8 mouse cellular contexts compared by ENCODE assay signal in the genomic region with DNA sequence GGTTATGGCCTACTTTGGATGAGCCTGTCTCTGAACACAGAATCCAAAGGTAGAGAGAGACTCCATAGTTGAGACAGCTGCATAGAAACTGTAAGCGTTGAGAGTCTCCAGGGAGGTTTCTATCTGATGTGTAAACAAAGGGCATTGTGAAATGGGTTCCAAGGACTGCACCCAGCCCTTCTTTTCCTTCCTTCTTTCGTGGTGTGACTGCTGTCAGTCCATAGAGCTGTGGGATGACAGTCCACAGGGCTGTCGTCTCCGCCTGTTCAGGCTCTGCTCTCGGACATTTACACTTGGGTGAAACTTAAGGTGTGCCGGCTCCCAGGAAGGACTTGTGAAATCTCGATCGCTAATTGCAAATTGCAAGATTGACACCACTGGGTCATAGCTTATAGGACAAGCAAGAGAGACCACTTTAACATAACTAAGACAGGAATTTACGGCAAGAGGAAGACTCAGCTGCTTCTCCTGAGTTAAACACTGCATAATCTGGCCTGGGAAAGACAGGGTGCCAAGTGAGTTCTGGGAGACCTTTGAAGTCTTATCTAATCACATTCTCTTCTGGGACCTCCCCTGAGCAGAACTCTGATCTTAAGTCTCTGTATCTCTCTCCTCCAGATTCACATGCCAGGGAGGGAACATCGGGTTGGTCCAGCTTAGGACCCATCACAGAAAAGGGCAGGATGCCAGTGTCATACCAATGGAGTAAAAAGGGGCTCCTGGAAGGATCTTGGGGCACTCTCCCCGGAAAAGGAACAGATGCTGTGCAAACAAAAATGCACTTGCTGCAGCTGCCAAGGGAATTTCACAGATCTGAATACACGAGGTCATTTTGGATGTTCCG. TPM values are rescaled to one million over a fixed set of nuclear protein-coding genes. Genes with fewer than 3 reads are reported as not detected.
A peak's percentile ranks its signal among the peaks of the same experiment; 100 is the strongest.
DNase-seq lines count a peak whose midpoint lies in the region; ATAC-seq and TF ChIP-seq lines count a peak whose summit lies in the region.

No protein-coding gene starts in this region.

- peak overlapping the region; percentile 57 for H3K27ac ChIP-seq in gastrocnemius, adult 2 months
- no peak overlapping the region for H3K27ac ChIP-seq in hindbrain, embryonic 11.5 days (ENCODE audit: low read depth, low read length)

- H3K9ac ChIP-seq in hindbrain, embryonic 11.5 days (ENCODE audit: low read depth, low read length), result no peak overlapping the region

- no peaks in the 10 kb centered on the region for H3K36me3 ChIP-seq in hindbrain, embryonic 11.5 days (ENCODE audit: control insufficient read depth, insufficient read depth, low read length)

- no peaks in the 10 kb centered on the region for H3K4me1 ChIP-seq in hindbrain, embryonic 11.5 days (replicated peaks; ENCODE audit: control insufficient read depth, insufficient read depth, low read length)

- no peaks in the 10 kb centered on the region for H3K27me3 ChIP-seq in hindbrain, embryonic 11.5 days (ENCODE audit: control insufficient read depth, insufficient read depth, low read length)

- peak overlapping the region; percentile 11; the same call in 1 of the 2 replicates for H3K4me3 ChIP-seq in gastrocnemius, adult 2 months
- H3K4me3 ChIP-seq in hindbrain, embryonic 11.5 days (ENCODE audit: low read depth, low read length), result no peak overlapping the region

- no peak for ATAC-seq in hindbrain, embryonic 11.5 days (ENCODE audit: low FRiP score)

- no peak for DNase-seq in gastrocnemius, adult 2 months
- DNase-seq in gastrocnemius, postnatal 14 days, result no peak
- peak; percentile 44 for DNase-seq in 416B (ENCODE audit: low read depth)
- DNase-seq in heart, postnatal 10 days, result peak; percentile 28 to 41
- peak; percentile 51 for DNase-seq in lung, postnatal 25 days (ENCODE audit: low spot score)
- DNase-seq in hindbrain, embryonic 11.5 days (ENCODE audit: low spot score), result no peak
- DNase-seq in layer of hippocampus, postnatal 36 days, result no peak
- no peak for DNase-seq in cerebellum, postnatal 4 days (ENCODE audit: low spot score in 2 of 2)

- 52% methylated on average over 13 of the region's 13 CpGs for WGBS in hindbrain, embryonic 11.5 days

- H3K4me2 ChIP-seq in hindbrain, embryonic 11.5 days (replicated peaks; ENCODE audit: low read depth, low read length), result no peak overlapping the region

- no peaks in the 10 kb centered on the region for H3K9me3 ChIP-seq in hindbrain, embryonic 11.5 days (ENCODE audit: control insufficient read depth, low read length)

- intact Hi-C loops in gastrocnemius, adult 2 months (cut with DNase I), result no loop called here
- intact Hi-C loops in gastrocnemius, postnatal 14 days (cut with DNase I; ENCODE audit: low total_unique reads), result loop anchor here (10.0 kb wide), 1 partner anchor 114 kb away; no protein-coding TSS in a partner anchor
- intact Hi-C loops in heart, postnatal 10 days (cut with DNase I), result no loop called here

- no peak for TF ChIP-seq CTCF in gastrocnemius, adult 2 months (IDR thresholded peaks at IDR 0.05)

RNA-seq across cellular contexts. Expression of a gene that starts 11.5 kb away (rescaled TPM):
- total RNA-seq in gastrocnemius, adult 2 months (2021), result 10 to 100 TPM; 17.0 to 29.5 TPM
- total RNA-seq in gastrocnemius, postnatal 14 days (2021), result 10 to 100 TPM; 31.6 to 45.4 TPM
- 10 to 100 TPM; 79.2 to 83.7 TPM for total RNA-seq in heart, postnatal 10 days (2021)
- 46.6 and 51.6 TPM in 2 replicates for polyA plus RNA-seq in hindbrain, embryonic 11.5 days (2014; fragmentation: Nextera tagmentation; extraction: Ambion mirVana)
- total RNA-seq in layer of hippocampus, postnatal 36 days (2021), result 100 to 1,000 TPM; 124 TPM

Comparison
In these comparisons a context has a peak if more than half of its experiments do, and no peak if none do; other contexts are left out.
1. DNase-seq: peak in 416B (single experiment), heart, postnatal 10 days (2 of 2) and lung, postnatal 25 days (single experiment); none in gastrocnemius, adult 2 months (single experiment), gastrocnemius, postnatal 14 days (single experiment), hindbrain, embryonic 11.5 days (single experiment), layer of hippocampus, postnatal 36 days (0 of 2) and cerebellum, postnatal 4 days (0 of 2).